Mouse (Mus musculus): ENCODE measurements around the gene Fuca1. TPM values are rescaled to one million over a fixed set of nuclear protein-coding genes. Genes with fewer than 3 reads are reported as not detected.
"Not testable (repeated sequence)": the region's sequence is repeated elsewhere in the genome, so short reads cannot be mapped to it uniquely, and the experiment has no call there.

Gene Fuca1
- polyA plus RNA-seq, 1 experiment from 2014 or later = 89.4 TPM

- no peak overlapping the region for H3K27ac ChIP-seq (ENCODE audit: low read length)
- H3K4me3 ChIP-seq (ENCODE audit: low read length) = no peak overlapping the region
- H3K4me1 ChIP-seq (ENCODE audit: insufficient read depth, low read length) = no peaks in the 10 kb centered on the region
- no peaks in the 10 kb centered on the region for H3K27me3 ChIP-seq (ENCODE audit: insufficient read depth, low read length)
- 75% methylated on average over 5 of the region's 5 CpGs for WGBS
- no peak overlapping the region for H3K9ac ChIP-seq (replicated peaks; ENCODE audit: low read length)
- no peaks in the 10 kb centered on the region for H3K9me3 ChIP-seq (ENCODE audit: low read length)
- no peak for ATAC-seq (ENCODE audit: low FRiP score, low TSS enrichment)
- H3K4me2 ChIP-seq (replicated peaks; ENCODE audit: low read depth, low read length) = no peak overlapping the region
- peaks cover 14% of the 10 kb centered on the region for H3K36me3 ChIP-seq (ENCODE audit: insufficient read depth, low read length)
Measured at GRCm38 (mm10) chr4:135931832-135932231, 11.3 kb downstream of the Fuca1 start.

GRCm38 (mm10) chr4:135934708-135935500, 14.4 kb downstream of the Fuca1 start:
- Histone ChIP-seq H3K4me2 (replicated peaks; ENCODE audit: low read depth, low read length) (no peak overlapping the region), H3K36me3 (ENCODE audit: insufficient read depth, low read length) (peaks cover 21% of the 10 kb centered on the region), H3K9ac (replicated peaks; ENCODE audit: low read length) (no peak overlapping the region; the same call in 1 of the 2 replicates), H3K4me1 (ENCODE audit: insufficient read depth, low read length) (no peaks in the 10 kb centered on the region), H3K9me3 (ENCODE audit: low read length) (no peaks in the 10 kb centered on the region), H3K4me3 (ENCODE audit: low read length) (no peak overlapping the region), H3K27ac (ENCODE audit: low read length) (no peak overlapping the region), H3K27me3 (ENCODE audit: insufficient read depth, low read length) (no peaks in the 10 kb centered on the region)
- WGBS = 62% methylated on average over 12 of the region's 12 CpGs
- no peak for ATAC-seq (ENCODE audit: low FRiP score, low TSS enrichment)

GRCm38 (mm10) chr4:135935502-135935901, 15.0 kb downstream of the Fuca1 start:
- WGBS = 72% methylated on average over 5 of the region's 5 CpGs
- H3K27me3 ChIP-seq (ENCODE audit: insufficient read depth, low read length) = no peaks in the 10 kb centered on the region
- H3K9ac ChIP-seq (replicated peaks; ENCODE audit: low read length) = no peak overlapping the region; the same call in 1 of the 2 replicates
- H3K4me3 ChIP-seq (ENCODE audit: low read length) = no peak overlapping the region
- no peak overlapping the region for H3K27ac ChIP-seq (ENCODE audit: low read length)
- peaks cover 22% of the 10 kb centered on the region for H3K36me3 ChIP-seq (ENCODE audit: insufficient read depth, low read length)
- H3K9me3 ChIP-seq (ENCODE audit: low read length) = no peaks in the 10 kb centered on the region
- no peak for ATAC-seq (ENCODE audit: low FRiP score, low TSS enrichment)
- no peak overlapping the region for H3K4me2 ChIP-seq (replicated peaks; ENCODE audit: low read depth, low read length)
- no peaks in the 10 kb centered on the region for H3K4me1 ChIP-seq (ENCODE audit: insufficient read depth, low read length)

- Histone ChIP-seq H3K9me3 (ENCODE audit: low read length) (peaks cover 3% of the 10 kb centered on the region; the same call in 1 of the 2 replicates), H3K27ac (ENCODE audit: low read length) (no peak overlapping the region), H3K4me2 (replicated peaks; ENCODE audit: low read depth, low read length) (no peak overlapping the region), H3K4me3 (ENCODE audit: low read length) (no peak overlapping the region), H3K4me1 (ENCODE audit: insufficient read depth, low read length) (peaks cover 4% of the 10 kb centered on the region; the same call in 1 of the 2 replicates), H3K36me3 (ENCODE audit: insufficient read depth, low read length) (peaks cover 15% of the 10 kb centered on the region; the same call in 1 of the 2 replicates), H3K27me3 (ENCODE audit: insufficient read depth, low read length) (no peaks in the 10 kb centered on the region), H3K9ac (replicated peaks; ENCODE audit: low read length) (no peak overlapping the region)
- no peak for ATAC-seq (ENCODE audit: low FRiP score, low TSS enrichment)
- WGBS = 68% methylated on average over 7 of the region's 7 CpGs
Measured at GRCm38 (mm10) chr4:135938858-135939257, 18.3 kb downstream of the Fuca1 start.

- not testable (repeated sequence) for H3K27ac ChIP-seq (ENCODE audit: low read length)
Measured at GRCm38 (mm10) chr4:135941026-135941425, 20.5 kb downstream of the Fuca1 start.

GRCm38 (mm10) chr4:135942193-135942592, 21.7 kb downstream of the Fuca1 start:
- Histone ChIP-seq H3K9ac (replicated peaks; ENCODE audit: low read length) (no peak overlapping the region), H3K27me3 (ENCODE audit: insufficient read depth, low read length) (no peaks in the 10 kb centered on the region), H3K4me2 (replicated peaks; ENCODE audit: low read depth, low read length) (no peak overlapping the region), H3K36me3 (ENCODE audit: insufficient read depth, low read length) (peaks cover 15% of the 10 kb centered on the region; the same call in 1 of the 2 replicates), H3K4me3 (ENCODE audit: low read length) (no peak overlapping the region), H3K9me3 (ENCODE audit: low read length) (peaks cover 3% of the 10 kb centered on the region; the same call in 1 of the 2 replicates), H3K27ac (ENCODE audit: low read length) (no peak overlapping the region), H3K4me1 (ENCODE audit: insufficient read depth, low read length) (peaks cover 10% of the 10 kb centered on the region)
- 89% methylated on average over 6 of the region's 6 CpGs for WGBS
- no peak for ATAC-seq (ENCODE audit: low FRiP score, low TSS enrichment)

More at GRCm38 (mm10) chr4:135941026-135941425, 20.5 kb downstream of the Fuca1 start:
- not testable (repeated sequence) for H3K9me3 ChIP-seq (ENCODE audit: low read length); H3K4me3 ChIP-seq (ENCODE audit: low read length); H3K4me1 ChIP-seq (ENCODE audit: insufficient read depth, low read length); ATAC-seq (ENCODE audit: low FRiP score, low TSS enrichment); H3K4me2 ChIP-seq (replicated peaks; ENCODE audit: low read depth, low read length); H3K27me3 ChIP-seq (ENCODE audit: insufficient read depth, low read length); H3K9ac ChIP-seq (replicated peaks; ENCODE audit: low read length)
- peaks cover 15% of the 10 kb centered on the region; the same call in 1 of the 2 replicates for H3K36me3 ChIP-seq (ENCODE audit: insufficient read depth, low read length)
- WGBS = 84% methylated on average over 8 of the region's 8 CpGs

- peaks cover 15% of the 10 kb centered on the region; the same call in 1 of the 2 replicates for H3K36me3 ChIP-seq (ENCODE audit: insufficient read depth, low read length)
- peaks cover 13% of the 10 kb centered on the region for H3K4me1 ChIP-seq (ENCODE audit: insufficient read depth, low read length)
- WGBS = 60% methylated on average over 4 of the region's 4 CpGs
- no peaks in the 10 kb centered on the region for H3K27me3 ChIP-seq (ENCODE audit: insufficient read depth, low read length)
- 0 out of 2 replicates have a peak overlapping the region, but pooled peaks have one; percentile 0 for H3K9ac ChIP-seq (replicated peaks; ENCODE audit: low read length)
- peaks cover 3% of the 10 kb centered on the region; the same call in 1 of the 2 replicates for H3K9me3 ChIP-seq (ENCODE audit: low read length)
- H3K27ac ChIP-seq (ENCODE audit: low read length) = no peak overlapping the region
- H3K4me2 ChIP-seq (replicated peaks; ENCODE audit: low read depth, low read length) = no peak overlapping the region
- H3K4me3 ChIP-seq (ENCODE audit: low read length) = no peak overlapping the region
- ATAC-seq (ENCODE audit: low FRiP score, low TSS enrichment) = no peak
Measured at GRCm38 (mm10) chr4:135943389-135943788, 22.9 kb downstream of the Fuca1 start.

GRCm38 (mm10) chr4:135945706-135946105, 25.2 kb downstream of the Fuca1 start:
- Histone ChIP-seq H3K4me1 (ENCODE audit: insufficient read depth, low read length) (peaks cover 25% of the 10 kb centered on the region), H3K9ac (replicated peaks; ENCODE audit: low read length) (peak overlapping the region; percentile 85), H3K27ac (ENCODE audit: low read length) (peak overlapping the region; percentile 66), H3K36me3 (ENCODE audit: insufficient read depth, low read length) (peaks cover 4% of the 10 kb centered on the region; the same call in 1 of the 2 replicates), H3K4me2 (replicated peaks; ENCODE audit: low read depth, low read length) (peak overlapping the region; percentile 84), H3K27me3 (ENCODE audit: insufficient read depth, low read length) (no peaks in the 10 kb centered on the region), H3K9me3 (ENCODE audit: low read length) (peaks cover 3% of the 10 kb centered on the region; the same call in 1 of the 2 replicates), H3K4me3 (ENCODE audit: low read length) (peak overlapping the region; percentile 93)
- WGBS = 70% methylated on average over 10 of the region's 10 CpGs
- ATAC-seq (ENCODE audit: low FRiP score, low TSS enrichment) = peak; percentile 28; the same call in 1 of the 2 replicates

GRCm38 (mm10) chr4:135946278-135946658, 25.7 kb downstream of the Fuca1 start, which contains the start of gene Hmgcl:
Gene Hmgcl, plus strand, starts transcription at chr4:135946448.
- Histone ChIP-seq H3K4me2 (replicated peaks; ENCODE audit: low read depth, low read length) (peak within 1 kb of the TSS; percentile 84), H3K36me3 (ENCODE audit: insufficient read depth, low read length) (peaks cover 3% of the 10 kb centered on the region; the same call in 1 of the 2 replicates), H3K27me3 (ENCODE audit: insufficient read depth, low read length) (no peaks in the 10 kb centered on the region), H3K27ac (ENCODE audit: low read length) (peak within 1 kb of the TSS; percentile 68), H3K4me1 (ENCODE audit: insufficient read depth, low read length) (peaks cover 25% of the 10 kb centered on the region), H3K9me3 (ENCODE audit: low read length) (no peaks in the 10 kb centered on the region), H3K4me3 (ENCODE audit: low read length) (peak within 1 kb of the TSS; percentile 93), H3K9ac (replicated peaks; ENCODE audit: low read length) (peak within 1 kb of the TSS; percentile 85)
- peak; percentile 91 for ATAC-seq (ENCODE audit: low FRiP score, low TSS enrichment)
- WGBS = under 1% methylated on average over 23 of the region's 23 CpGs

Measured in kidney, embryonic 16.5 days (tissue).